Mouse (Mus musculus) CD4-positive, CD25-positive, alpha-beta regulatory T cell (primary cell): ENCODE results near the gene Atp2b4. TPM values are rescaled to one million over a fixed set of nuclear protein-coding genes. Genes with fewer than 3 reads are reported as not detected.

Source experiments
- polyA plus RNA-seq: library from polyadenylated mRNA; unstranded; fragments of 100-300 nt; shearing (Covaris generic); gene quantifications from one replicate; pipeline ENCODE4 v1.2.1, GENCODE M21; 2017

Atp2b4 gene
- polyA plus RNA-seq: 3.5 TPM

GRCm38 (mm10) chr1:133800948-133801393, at the start of gene Atp2b4:
TSS of gene Atp2b4 (minus strand) at chr1:133801041.

GRCm38 (mm10) chr1:133689897-133690296, 110.9 kb downstream of the Atp2b4 start, which contains the start of gene Lax1:
TSS of gene Lax1 (minus strand) at chr1:133690108.

DNA sequence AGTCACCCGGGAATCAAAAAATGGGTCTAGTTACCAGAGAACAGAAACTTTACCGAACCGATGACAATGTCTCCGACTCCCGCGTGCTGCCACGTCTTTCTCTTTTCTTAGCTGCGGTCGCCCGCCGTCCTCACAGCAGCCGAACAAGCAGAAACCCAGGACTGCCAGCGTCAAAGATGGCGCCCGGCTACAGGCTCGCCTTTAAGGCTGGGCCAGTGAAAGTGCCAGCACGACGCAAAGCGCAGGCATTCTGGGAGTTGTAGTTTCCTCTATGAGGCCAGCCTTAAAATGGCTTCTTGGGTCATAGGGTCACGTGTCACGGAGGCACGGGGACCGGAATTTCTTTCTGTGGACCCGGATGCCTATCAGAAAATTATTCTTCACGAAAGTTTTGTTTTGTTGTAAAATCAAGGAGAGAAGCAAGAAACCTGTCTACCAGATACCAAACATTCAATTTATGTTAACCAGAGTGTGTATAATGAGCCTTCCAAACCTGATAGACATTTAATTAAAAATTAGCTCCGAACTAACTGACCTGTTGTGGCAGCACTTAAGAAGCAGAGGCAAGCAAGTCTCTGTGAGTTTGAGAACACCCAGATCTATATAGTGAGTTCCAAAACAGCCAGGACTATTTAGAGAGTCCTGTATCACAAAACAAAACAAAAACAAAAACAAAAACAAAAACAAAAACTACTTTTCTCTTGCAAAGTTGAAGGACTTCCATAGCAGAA, 139.5 kb downstream of the Atp2b4 start, which contains the start of gene Gm38394:
Gene Gm38394 (minus strand): TSS at position 116 of the 731 bp plus-strand sequence.

DNA sequence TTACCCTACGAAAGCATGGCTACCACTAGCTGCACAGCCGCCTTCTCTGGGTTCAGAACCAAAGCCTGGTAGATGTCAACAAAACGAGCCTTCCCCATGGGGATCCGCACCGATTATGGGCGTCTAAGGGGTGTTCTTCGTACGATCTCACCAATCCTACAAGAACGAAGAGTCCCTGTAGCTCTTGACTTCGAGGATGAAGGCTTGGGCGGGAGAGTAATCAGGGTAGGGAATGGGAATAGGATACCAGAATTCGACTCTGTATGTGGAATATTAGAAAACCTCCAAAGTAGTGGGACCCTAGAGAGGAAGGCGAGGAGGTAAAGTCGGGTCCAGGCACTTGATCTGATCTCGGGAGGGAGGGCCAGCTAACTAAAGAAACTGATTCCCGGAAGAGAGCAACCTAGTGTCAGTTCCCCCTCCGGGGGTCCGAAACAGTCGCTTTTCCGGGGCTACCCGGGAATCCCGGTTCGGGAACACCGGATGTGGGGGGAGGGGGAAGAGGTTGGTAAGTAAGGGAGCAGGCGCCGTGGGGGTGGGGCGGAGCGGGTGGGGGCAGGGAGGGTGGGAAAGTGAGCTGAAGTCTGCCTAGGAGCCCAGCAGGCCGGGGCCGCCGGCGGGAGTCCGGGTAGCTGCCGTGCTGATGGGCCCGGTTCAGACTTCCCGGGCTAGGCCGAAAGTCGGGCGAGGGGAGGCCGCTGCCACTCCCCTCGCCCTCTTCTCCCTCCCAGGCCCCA, 140.2 kb downstream of the Atp2b4 start, which contains the start of gene Zbed6:
Gene Zbed6 (minus strand): TSS at position 420 of the 737 bp plus-strand sequence.

Other genes starting within 250 kb of the Atp2b4 start
- 304 TPM for gene Snrpe, start 190.8 kb downstream of the Atp2b4 start, polyA plus RNA-seq
- not detected for gene Zbed6, start 140.2 kb downstream of the Atp2b4 start, polyA plus RNA-seq
- gene Gm38394, start 139.7 kb downstream of the Atp2b4 start, polyA plus RNA-seq: 2.1 TPM
- 89.5 TPM for gene Lax1, start 110.9 kb downstream of the Atp2b4 start, polyA plus RNA-seq
- gene Optc, start 107.0 kb upstream of the Atp2b4 start, polyA plus RNA-seq: not detected
- not detected for gene Prelp, start 120.4 kb upstream of the Atp2b4 start, polyA plus RNA-seq
- not detected for gene Fmod, start 236.2 kb upstream of the Atp2b4 start, polyA plus RNA-seq